Mouse (Mus musculus) c-Kit-negative CD71-positive TER-119-positive erythroid progenitor cells, embryonic 14.5 days (primary cell): Measurements from ENCODE around the gene Syndig1.

Source experiments
- DNase-seq: peaks from one replicate; pipeline ENCODE4 v3.0.0-alpha.2; 2013; ENCODE audit warnings: low read depth, low spot score

Gene Syndig1

GRCm38 (mm10) chr2:149873346-149873745, 44.3 kb downstream of the Syndig1 start:
- no peak for DNase-seq

DNA sequence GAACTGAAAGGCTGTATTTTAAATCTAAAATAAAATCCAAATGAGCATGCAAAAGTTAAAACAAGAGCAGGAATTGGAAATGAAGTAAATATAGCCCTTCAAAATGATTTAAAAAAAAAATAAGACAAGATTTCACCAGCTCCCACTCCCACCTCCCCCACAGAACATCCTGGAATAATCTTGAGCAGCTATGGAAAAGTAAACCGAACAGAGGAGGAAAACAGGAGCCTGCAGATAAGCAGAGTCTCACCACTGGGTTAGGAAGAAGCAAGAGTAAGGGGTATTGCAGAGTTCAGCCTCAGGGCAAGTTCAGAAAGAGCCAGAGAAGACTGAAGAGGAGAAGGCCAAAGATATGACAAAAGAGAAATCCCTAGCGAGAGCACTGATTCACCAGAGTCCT, 48.9 kb downstream of the Syndig1 start:
- no peak for DNase-seq

DNA sequence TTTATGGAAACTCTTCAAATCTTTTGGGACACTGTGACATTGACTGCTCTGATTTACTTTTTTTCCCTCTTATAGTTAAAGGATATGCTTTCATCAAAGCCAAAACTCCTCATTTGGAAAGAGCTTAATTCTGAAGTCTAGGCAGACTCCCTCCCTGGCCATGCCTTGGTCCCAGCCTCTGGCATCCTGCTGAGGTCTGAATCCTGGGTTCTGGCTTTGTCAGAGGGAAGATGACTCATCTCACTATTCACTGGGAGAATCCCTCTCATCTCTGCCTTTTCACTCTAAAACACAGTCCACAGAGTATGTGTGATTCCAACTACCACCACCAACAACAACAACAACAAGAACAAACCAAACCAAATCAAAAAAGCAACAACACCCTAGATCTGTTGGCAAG, 58.6 kb downstream of the Syndig1 start:
- no peak for DNase-seq

DNA sequence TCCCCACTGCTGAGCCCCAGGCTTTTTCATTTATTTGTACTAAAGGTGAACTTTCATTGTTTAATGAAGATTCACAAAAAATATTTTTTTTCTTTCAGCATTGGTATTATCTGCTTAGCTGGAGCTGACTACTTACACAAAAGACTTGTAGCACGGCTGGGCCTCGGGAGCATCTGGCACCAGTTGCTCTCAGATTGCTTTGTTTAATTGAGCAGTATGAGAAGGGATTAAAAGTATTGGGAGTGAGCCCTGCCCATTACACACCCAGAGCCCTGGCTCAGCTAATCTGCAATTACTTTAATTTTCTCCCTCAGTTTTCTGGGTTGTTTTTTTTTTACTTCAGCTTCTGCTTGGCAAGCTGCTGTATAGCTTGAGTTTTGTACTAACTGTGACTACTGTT, 62.6 kb downstream of the Syndig1 start:
- DNase-seq, result no peak

DNA sequence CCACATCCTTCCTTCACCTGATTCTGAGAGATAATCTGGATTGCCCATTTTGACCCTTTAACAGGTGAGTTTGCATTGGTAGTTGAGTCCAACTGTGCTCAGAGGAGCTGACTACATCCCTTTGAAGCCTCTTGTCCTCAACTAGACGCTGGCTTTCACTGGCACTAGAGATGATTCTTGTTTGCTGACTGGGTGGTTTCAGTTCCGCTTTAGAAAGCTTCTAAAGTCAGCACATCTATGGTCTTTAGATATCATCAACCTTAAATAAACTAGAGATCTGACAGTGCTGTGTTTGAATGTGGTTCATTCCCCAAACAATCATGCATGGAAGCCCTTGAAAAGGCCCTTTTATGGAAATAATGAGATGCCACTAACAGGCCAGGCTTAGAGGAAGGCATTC, 67.3 kb downstream of the Syndig1 start:
- no peak for DNase-seq

DNA sequence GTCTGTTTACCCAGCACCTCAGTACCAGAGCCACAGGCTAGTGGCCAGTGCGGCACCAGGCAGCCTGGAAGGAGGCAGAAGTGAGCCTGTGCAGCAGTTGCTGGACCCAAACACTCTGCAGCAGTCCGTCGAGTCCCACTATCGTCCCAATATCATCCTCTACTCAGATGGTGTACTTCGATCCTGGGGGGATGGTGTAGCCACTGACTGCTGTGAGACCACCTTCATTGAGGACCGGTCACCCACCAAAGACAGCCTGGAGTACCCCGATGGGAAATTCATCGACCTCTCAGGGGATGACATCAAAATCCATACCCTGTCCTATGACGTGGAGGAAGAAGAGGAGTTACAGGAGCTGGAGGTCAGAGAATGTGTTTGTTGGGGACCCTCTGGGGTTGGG, 70.6 kb downstream of the Syndig1 start:
- DNase-seq, result no peak

DNA sequence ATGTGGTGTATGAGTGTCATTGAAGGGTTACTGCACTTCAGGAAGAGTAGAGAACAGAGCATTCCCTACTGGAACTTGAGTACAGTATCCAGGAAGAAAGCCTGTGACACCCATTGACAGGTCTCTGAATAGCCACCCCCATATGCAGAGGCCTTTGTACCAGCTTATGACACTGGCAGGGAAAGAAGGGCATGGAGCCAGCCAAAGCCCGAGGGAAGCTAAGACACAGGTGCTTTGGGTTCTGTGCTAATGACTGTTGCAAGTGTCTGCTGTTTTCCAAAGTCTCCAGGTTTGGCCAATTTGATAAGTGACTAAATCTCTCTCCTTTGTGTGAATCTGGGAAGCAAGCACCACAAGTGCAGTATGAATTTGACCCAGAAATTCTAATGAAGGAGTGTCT, 71.6 kb downstream of the Syndig1 start:
- no peak for DNase-seq

DNA sequence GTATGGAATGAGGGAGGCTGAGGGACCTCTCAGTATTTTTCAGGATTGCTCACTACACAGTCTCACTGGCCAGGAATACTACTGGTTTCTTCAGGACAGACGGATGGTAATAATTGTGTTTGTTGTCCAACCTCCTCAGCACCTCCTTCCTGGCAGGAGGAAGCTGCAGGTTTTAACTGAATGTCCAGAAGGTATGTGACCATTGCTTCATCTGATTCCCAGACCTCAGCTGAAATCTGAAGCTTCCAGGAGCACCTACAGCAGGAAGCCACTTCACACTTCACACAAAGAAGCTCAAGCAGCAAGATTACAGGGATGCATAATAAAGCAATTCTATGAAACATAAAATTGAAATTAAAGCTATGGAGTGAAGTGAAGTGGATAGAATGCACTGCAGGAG, 75.4 kb downstream of the Syndig1 start:
- no peak for DNase-seq

DNA sequence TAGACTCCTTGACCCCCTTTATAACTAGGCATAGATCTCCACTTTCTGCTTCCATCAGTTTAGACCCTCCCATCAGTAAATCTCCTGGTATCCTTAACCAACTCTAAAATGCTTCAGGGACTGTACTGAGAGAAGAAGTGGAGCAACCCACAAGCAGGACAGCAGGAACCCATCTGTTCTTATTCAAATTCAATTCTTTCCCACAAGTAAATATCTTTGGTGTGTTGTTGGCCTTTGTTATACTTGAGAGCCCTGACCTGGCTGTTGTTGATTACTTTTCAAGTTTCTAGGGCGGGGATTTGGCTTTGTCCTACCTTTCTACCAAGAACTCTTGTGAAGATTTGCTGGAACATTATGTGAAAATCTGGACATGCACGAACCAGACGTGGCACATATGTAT, 77.7 kb downstream of the Syndig1 start:
- no peak for DNase-seq

- no peak for DNase-seq
These were observed 88.2 kb downstream of the Syndig1 start for GRCm38 (mm10) chr2:149917162-149917561.

DNA sequence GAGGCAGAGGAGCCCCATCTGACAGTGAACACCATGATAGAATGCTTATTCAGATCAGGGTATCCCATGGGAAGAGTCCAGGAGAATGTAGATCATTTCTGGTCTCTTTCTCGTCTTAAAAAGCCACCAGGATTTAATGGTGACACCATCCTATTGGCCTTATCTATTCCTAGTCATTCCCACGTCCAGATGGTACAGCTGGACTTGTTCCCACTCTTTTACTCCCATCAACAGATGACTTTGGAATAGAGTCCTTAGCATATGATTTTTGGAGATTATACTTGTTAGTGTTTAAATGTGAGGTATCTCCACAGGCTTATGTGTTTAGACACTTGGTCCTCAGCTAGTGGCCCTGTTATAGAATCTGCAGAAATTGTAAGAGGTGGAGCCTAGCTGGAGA, 94.5 kb downstream of the Syndig1 start:
- no peak for DNase-seq

DNA sequence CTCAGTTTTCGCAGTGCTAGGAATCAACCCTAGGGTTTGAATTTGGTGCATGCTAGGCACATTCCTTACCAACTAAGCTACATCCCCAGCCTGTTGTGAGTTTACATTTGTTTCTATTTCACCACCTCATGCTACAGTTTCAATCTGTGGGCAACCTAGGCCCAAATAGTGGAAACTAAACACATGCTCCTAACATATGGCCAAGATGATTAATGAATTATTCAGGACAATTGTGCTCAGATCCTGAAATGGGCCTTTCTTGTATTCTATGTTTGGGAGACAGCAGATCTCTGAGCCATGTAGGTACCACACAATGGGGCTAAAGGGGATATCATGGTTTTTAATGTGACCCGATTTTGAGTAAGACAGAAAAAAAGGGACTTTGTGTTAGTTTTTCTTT, 96.9 kb downstream of the Syndig1 start:
- no peak for DNase-seq

GRCm38 (mm10) chr2:149927001-149927400, 98.0 kb downstream of the Syndig1 start:
- no peak for DNase-seq

GRCm38 (mm10) chr2:149927481-149927880, 98.5 kb downstream of the Syndig1 start:
- no peak for DNase-seq

DNA sequence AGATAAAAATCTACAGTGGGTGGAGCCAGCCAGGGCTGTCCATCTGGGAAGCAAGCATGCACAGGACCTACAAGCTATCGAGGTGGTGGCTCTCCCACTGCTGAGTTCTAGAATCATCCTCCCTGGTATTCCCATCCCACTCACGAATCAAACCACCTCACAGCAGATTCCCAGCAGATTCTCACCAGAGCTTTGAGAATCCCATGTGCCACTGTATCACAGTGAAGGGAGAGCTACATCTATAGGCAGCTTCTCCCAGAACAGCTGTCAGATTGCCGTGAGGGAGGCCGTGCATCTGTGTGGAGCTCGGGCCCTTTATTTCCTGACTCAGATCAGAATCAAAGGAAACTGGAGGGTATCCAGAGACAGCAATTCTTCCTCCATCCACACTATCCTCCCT, 101.0 kb downstream of the Syndig1 start:
- no peak for DNase-seq

GRCm38 (mm10) chr2:149931111-149931510, 102.1 kb downstream of the Syndig1 start:
- no peak for DNase-seq

- no peak for DNase-seq
These were observed 103.1 kb downstream of the Syndig1 start for GRCm38 (mm10) chr2:149932095-149932494.

- no peak for DNase-seq
These were observed 104.4 kb downstream of the Syndig1 start for GRCm38 (mm10) chr2:149933247-149933898.

DNA sequence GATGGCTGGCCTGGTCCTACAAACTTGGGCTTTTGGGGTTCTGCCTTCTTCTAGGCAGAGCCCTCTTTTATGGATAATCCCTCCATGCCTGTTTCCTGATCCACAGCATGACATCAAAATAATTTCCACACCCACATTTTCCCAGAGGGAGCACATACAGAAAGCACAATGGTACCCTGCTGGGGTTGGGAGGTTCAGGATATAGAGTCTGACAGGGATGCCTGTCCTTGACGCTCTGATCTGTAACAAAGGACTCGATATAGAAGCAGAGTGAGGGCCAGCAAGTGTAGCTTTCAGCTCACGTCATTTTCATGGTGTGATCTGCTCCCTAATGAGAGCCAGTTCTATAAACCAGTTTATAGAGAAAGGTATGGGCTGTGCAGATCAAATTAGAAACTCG, 105.1 kb downstream of the Syndig1 start:
- DNase-seq, result no peak

DNA sequence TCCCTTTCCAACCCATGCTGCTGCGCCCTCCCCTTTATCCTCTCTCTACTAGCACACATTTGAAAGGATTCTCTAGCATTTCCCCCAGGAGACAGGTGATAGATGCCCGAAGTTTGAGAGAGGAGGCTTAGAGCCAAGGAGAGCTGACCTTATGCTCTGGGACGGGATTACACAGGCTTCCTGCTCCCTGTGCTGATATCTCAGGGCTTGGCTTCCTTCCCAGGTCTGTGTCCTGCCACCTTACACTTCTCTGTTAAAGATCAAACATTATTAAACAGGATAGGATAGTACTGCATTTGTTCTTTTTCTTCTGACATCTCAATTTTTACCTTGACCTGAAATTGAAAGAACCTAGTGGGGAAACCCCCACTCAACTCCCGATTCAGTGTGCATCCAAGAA, 109.8 kb downstream of the Syndig1 start:
- DNase-seq, result no peak

DNA sequence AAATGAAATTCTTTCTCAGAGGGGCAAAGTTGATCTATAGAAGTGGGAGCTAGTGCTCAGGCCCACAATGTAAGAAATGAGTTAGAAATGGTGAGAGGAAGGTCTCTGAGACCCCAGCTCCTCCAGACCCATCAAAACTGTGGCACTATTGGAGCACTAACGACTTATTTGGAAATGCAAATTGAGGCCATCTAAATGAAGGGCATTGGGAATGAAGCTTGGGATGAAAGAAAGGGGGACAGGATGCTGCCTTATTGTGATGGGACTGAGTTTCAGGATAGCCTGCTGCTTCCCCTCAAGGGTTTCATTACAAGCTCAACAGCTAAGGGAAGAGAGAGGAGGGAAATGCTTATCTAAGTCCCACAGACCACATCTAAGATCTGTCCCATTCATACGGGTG, 110.6 kb downstream of the Syndig1 start:
- DNase-seq, result no peak

- DNase-seq, result no peak
These were observed 121.6 kb downstream of the Syndig1 start for GRCm38 (mm10) chr2:149950641-149951040.

DNA sequence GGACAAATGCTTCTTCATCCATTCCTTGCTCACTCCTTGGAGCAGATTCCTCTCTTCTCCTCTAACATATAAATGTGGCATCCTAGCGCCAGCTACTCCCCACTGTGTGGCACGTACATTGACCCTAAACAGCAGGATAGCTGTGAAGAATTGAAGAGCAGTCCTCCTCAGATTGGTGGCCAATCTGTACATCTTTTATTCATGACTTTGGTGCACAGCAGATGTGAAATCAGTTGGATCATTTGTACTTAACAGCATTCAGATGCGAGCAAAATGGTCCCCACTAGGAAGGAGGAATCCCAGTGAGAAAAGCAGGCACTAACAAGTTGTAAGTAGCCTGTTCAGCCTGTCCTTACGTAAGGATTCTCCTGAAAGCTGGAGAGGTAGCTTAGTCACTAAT, 142.0 kb downstream of the Syndig1 start:
- no peak for DNase-seq

GRCm38 (mm10) chr2:149973583-149973982, 144.6 kb downstream of the Syndig1 start:
- DNase-seq, result no peak
